ENCODE assay signal across 9 mouse cellular contexts in genomic region chrX:98919423-98919822, GRCm38 (mm10). TPM values are rescaled to one million over a fixed set of nuclear protein-coding genes. Genes with fewer than 3 reads are reported as not detected.
DNase-seq lines count a peak whose midpoint lies in the region; ATAC-seq lines count a peak whose summit lies in the region.
"Had no signal": no experiment of that assay in that cellular context is flagged by ENCODE, and none has a peak within 500 bp of the region (broad histone marks: within the 10 kb centered on the region; RNA-seq: fewer than 3 reads in every experiment).

No protein-coding gene starts in this region.

- H3K9me3 ChIP-seq in kidney, embryonic 14.5 days (ENCODE audit: control insufficient read depth, low read length), result no peaks in the 10 kb centered on the region
- H3K9me3 ChIP-seq: lung, embryonic 15.5 days had no signal

- H3K4me2 ChIP-seq in kidney, embryonic 14.5 days (replicated peaks; ENCODE audit: low read depth, low read length), result no peak overlapping the region
- H3K4me2 ChIP-seq: lung, embryonic 15.5 days had no signal

- no peaks in the 10 kb centered on the region for H3K27me3 ChIP-seq in kidney, embryonic 14.5 days (ENCODE audit: control insufficient read depth, insufficient read depth, low read length)
- H3K27me3 ChIP-seq: lung, embryonic 15.5 days had no signal

- no peaks in the 10 kb centered on the region for H3K4me1 ChIP-seq in kidney, embryonic 14.5 days (ENCODE audit: control insufficient read depth, insufficient read depth, low read length)
- H3K4me1 ChIP-seq: lung, embryonic 15.5 days had no signal

- no peak for ATAC-seq in kidney, embryonic 14.5 days (ENCODE audit: low FRiP score, low TSS enrichment)
- ATAC-seq in granulocyte monocyte progenitor cell, adult 5-6 weeks (replicated peaks; ENCODE audit: poor library complexity, severe bottlenecking), result peak; percentile 82
- ATAC-seq in megakaryocyte, adult 5-6 weeks (ENCODE audit: poor library complexity, severe bottlenecking), result peak; percentile 60; the same call in 1 of the 2 replicates

- H3K27ac ChIP-seq in kidney, embryonic 14.5 days (ENCODE audit: low read depth, low read length), result no peak overlapping the region
- H3K27ac ChIP-seq: lung, embryonic 15.5 days had no signal

- DNase-seq in kidney, adult 9 months, result peak; percentile 57
- peak; percentile 42 for DNase-seq in CD4-positive, CD25-positive, alpha-beta regulatory T cell, adult 2 months (ENCODE audit: low read depth, low spot score)
- DNase-seq in NIH3T3 (ENCODE audit: low read depth), result peak; percentile 82
- no peak for DNase-seq in urinary bladder, postnatal 36 days (ENCODE audit: low spot score in 2 of 2)

- WGBS in kidney, embryonic 14.5 days, result 29% methylated on average over 6 of the region's 6 CpGs

- no peaks in the 10 kb centered on the region for H3K36me3 ChIP-seq in kidney, embryonic 14.5 days (ENCODE audit: control insufficient read depth, insufficient read depth, low read length)
- H3K36me3 ChIP-seq: lung, embryonic 15.5 days had no signal

- no peak overlapping the region for H3K4me3 ChIP-seq in kidney, embryonic 14.5 days (ENCODE audit: low read length)
- H3K4me3 ChIP-seq: erythroblast, embryonic 14.5 days; lung, embryonic 15.5 days had no signal

- H3K9ac ChIP-seq in kidney, embryonic 14.5 days (ENCODE audit: low read depth, low read length), result no peak overlapping the region
- H3K9ac ChIP-seq: lung, embryonic 15.5 days had no signal

RNA-seq across cellular contexts. Expression of gene Yipf6, which starts 16.7 kb away (rescaled TPM):
- polyA plus RNA-seq in kidney, embryonic 14.5 days (2014; fragmentation: Nextera tagmentation; extraction: Ambion mirVana), result 14.4 and 24.2 TPM in 2 replicates
- 14.2 and 15.6 TPM in 2 replicates for total RNA-seq in granulocyte monocyte progenitor cell, adult 5-6 weeks (2014; fragmentation: Nextera tagmentation)
- 18.9 and 28.9 TPM in 2 replicates for total RNA-seq in granulocyte monocyte progenitor cell, adult 5-6 weeks (2017)
- total RNA-seq in megakaryocyte, adult 5-6 weeks (2015), result 15.9 and 17.1 TPM in 2 replicates
- 19.0 and 22.8 TPM in 2 replicates for total RNA-seq in megakaryocyte, adult 5-6 weeks (2017)

RNA-seq across cellular contexts. Expression of gene Ophn1, which starts 28.6 kb away (rescaled TPM):
- polyA plus RNA-seq in kidney, embryonic 14.5 days (2014; fragmentation: Nextera tagmentation; extraction: Ambion mirVana), result 13.5 and 14.2 TPM in 2 replicates
- 2.1 and 2.9 TPM in 2 replicates for total RNA-seq in granulocyte monocyte progenitor cell, adult 5-6 weeks (2014; fragmentation: Nextera tagmentation)
- total RNA-seq in granulocyte monocyte progenitor cell, adult 5-6 weeks (2017), result 1.6 and 2.8 TPM in 2 replicates
- 2.3 and 3.9 TPM in 2 replicates for total RNA-seq in megakaryocyte, adult 5-6 weeks (2015)
- 2.6 and 4.8 TPM in 2 replicates for total RNA-seq in megakaryocyte, adult 5-6 weeks (2017)
- polyA plus RNA-seq: erythroblast, embryonic 14.5 days had no signal

Comparison
In these comparisons a context has a peak if more than half of its experiments do, and no peak if none do; other contexts are left out.
1. DNase-seq: peak in kidney, adult 9 months (single experiment), CD4-positive, CD25-positive, alpha-beta regulatory T cell, adult 2 months (single experiment) and NIH3T3 (single experiment); none in urinary bladder, postnatal 36 days (0 of 2).